Mouse (Mus musculus) bone marrow, adult 2 months (tissue): ENCODE measurements at regions not wholly inside any gene's neighbourhood (a gene's known extent, or its start where the extent isn't known, plus 50 kb on each side); places are given as distances from the start of the nearest gene placed in this dataset.

ENCODE experiments used
- CTCF ChIP-seq: fragments of 200-500 bp; IDR thresholded peaks from 2 replicates; pipeline ENCODE4 v1.5.1; 2011; ENCODE audit warnings: low read length, control low read depth; ENCODE audit not compliant: control insufficient read depth, insufficient read depth
- POLR2A ChIP-seq: fragments of 200-500 bp; IDR thresholded peaks from 2 replicates; pipeline ENCODE4 v1.6.1; 2011; ENCODE audit warnings: low read depth, mild to moderate bottlenecking, control low read depth, low read length, borderline replicate concordance; ENCODE audit not compliant: control insufficient read depth

GRCm38 (mm10) chr3:15217591-15217990 is 114.5 kb downstream of the Gm9733 start:
- TF ChIP-seq CTCF: no peak
- TF ChIP-seq POLR2A: no peak
